Mouse (Mus musculus) intestine, postnatal 0 days (tissue): ENCODE measurements around the gene Mad1l1. TPM values are rescaled to one million over a fixed set of nuclear protein-coding genes. Genes with fewer than 3 reads are reported as not detected.
A peak's percentile ranks its signal among the peaks of the same experiment; 100 is the strongest.

Source experiments
- ATAC-seq: fragments of 200-750 bp; cut with Nextera tagmentation; 2 replicates; pipeline ENCODE4 v1.8.0; 2017; ENCODE audit warnings: mild to moderate bottlenecking, moderate TSS enrichment, moderate library complexity
- H3K27ac ChIP-seq: fragments of 300-500 bp; sonication (generic); 2 replicates; pipeline ENCODE4 v1.5.1; 2014; ENCODE audit warnings: mild to moderate bottlenecking, low read depth, low read length, moderate library complexity
- H3K27me3 ChIP-seq: fragments of 300-500 bp; sonication (generic); replicated peaks from 2 replicates; pipeline ENCODE4 v1.6.1; 2014; ENCODE audit warnings: low read length, mixed read lengths; ENCODE audit not compliant: control insufficient read depth, insufficient read depth
- H3K36me3 ChIP-seq: fragments of 300-500 bp; sonication (generic); 2 replicates; pipeline ENCODE4 v1.6.1; 2014; ENCODE audit warnings: mild to moderate bottlenecking, moderate library complexity; ENCODE audit not compliant: control insufficient read depth, insufficient read depth
- H3K4me1 ChIP-seq: fragments of 300-500 bp; sonication (generic); replicated peaks from 2 replicates; pipeline ENCODE4 v1.6.1; 2014; ENCODE audit warnings: antibody characterized with exemption, low read length, mixed read lengths; ENCODE audit not compliant: control insufficient read depth, insufficient read depth
- H3K4me2 ChIP-seq: fragments of 300-500 bp; sonication (generic); replicated peaks from 2 replicates; pipeline ENCODE4 v1.6.1; 2014; ENCODE audit warnings: low read depth, mild to moderate bottlenecking, moderate library complexity
- H3K4me3 ChIP-seq: fragments of 300-500 bp; sonication (generic); 2 replicates; pipeline ENCODE4 v1.5.1; 2014; ENCODE audit warnings: low read depth, low read length
- H3K9ac ChIP-seq: fragments of 300-500 bp; sonication (generic); 2 replicates; pipeline ENCODE4 v1.6.1; 2014; ENCODE audit warnings: mild to moderate bottlenecking, low read depth, low read length
- H3K9me3 ChIP-seq: fragments of 300-500 bp; sonication (generic); 2 replicates; pipeline ENCODE4 v1.6.1; 2016; ENCODE audit warnings: mixed run types; ENCODE audit not compliant: control insufficient read depth
- CTCF ChIP-seq: sonication (generic); IDR thresholded peaks from 2 replicates; pipeline ENCODE4 v1.5.1; 2016; ENCODE audit warnings: low read depth, mild to moderate bottlenecking, control low read depth, antibody characterized with exemption, moderate library complexity
- WGBS: fragments of 180-500 bp; shearing (Covaris S2); extraction: QIAGEN DNeasy Blood & Tissue Kit; methylation state at CpG from one replicate; pipeline ENCODE4 v1.1.7; 2014; 5-methylcytosine and 5-hydroxymethylcytosine counted together
- polyA plus RNA-seq: library from polyadenylated mRNA; unstranded; fragments of >200 nt; fragmentation: Nextera tagmentation; extraction: Ambion mirVana; gene quantifications from 2 replicates; pipeline ENCODE4 v1.2.1, GENCODE M21; 2015

The Mad1l1 gene
- polyA plus RNA-seq, 1 experiment from 2014 or later, result 10.3 TPM

- Histone ChIP-seq H3K4me1 (0 out of 2 replicates have a peak, but pooled peaks cover 3% of the 10 kb centered on the region), H3K27me3 (no peaks in the 10 kb centered on the region), H3K36me3 (no peaks in the 10 kb centered on the region), H3K9me3 (no peaks in the 10 kb centered on the region), H3K9ac (no peak overlapping the region), H3K27ac (no peak overlapping the region), H3K4me2 (no peak overlapping the region), H3K4me3 (no peak overlapping the region)
- no peak for TF ChIP-seq CTCF
- ATAC-seq, result peak; percentile 70; the same call in 1 of the 2 replicates
- 59% methylated on average over 3 of the region's 3 CpGs for WGBS
Measured at GRCm38 (mm10) chr5:140041055-140041454, 280.3 kb downstream of the Mad1l1 start.

DNA sequence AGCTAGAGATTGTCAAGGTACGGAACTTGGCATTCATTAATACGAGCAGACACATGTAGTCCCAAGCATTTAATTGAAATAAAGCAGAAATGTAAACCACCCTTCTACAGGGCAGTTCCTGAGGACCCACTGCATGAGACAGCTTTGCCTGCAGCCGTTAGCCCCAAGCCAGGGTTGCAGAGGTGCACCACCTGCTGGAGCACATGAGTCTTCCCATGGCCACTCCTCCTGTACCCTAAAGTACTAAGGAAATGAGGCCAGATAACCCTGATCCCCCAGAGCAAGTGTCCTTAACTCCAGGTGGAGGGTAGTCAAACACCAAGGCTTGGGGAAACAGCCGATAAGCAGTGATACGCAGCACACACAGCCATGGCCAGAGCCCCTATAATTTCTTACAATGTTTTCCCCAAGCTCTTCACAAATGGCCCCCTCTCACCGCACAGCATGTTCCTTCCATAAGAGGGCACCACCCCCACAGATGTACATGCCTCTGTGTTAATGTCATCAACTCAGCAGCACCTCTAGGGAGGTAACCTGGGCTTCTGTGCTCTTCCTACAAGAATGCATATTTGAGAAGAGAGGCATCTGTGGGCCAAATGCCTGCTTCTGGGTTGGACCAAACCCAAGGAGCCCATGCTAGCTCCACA lies 283.6 kb downstream of the Mad1l1 start:
- no peaks in the 10 kb centered on the region for H3K9me3 ChIP-seq
- 80% methylated on average over 6 of the region's 6 CpGs for WGBS
- 0 out of 2 replicates have a peak, but pooled peaks cover 3% of the 10 kb centered on the region for H3K4me1 ChIP-seq
- no peak overlapping the region for H3K27ac ChIP-seq
- H3K36me3 ChIP-seq, result no peaks in the 10 kb centered on the region
- H3K27me3 ChIP-seq, result no peaks in the 10 kb centered on the region
- peak; percentile 46 for TF ChIP-seq CTCF
- no peak overlapping the region for H3K4me2 ChIP-seq
- no peak overlapping the region for H3K4me3 ChIP-seq
- ATAC-seq, result no peak
- H3K9ac ChIP-seq, result no peak overlapping the region

- WGBS, result 85% methylated on average over 3 of the region's 3 CpGs
- ATAC-seq, result no peak
Measured at GRCm38 (mm10) chr5:140035641-140036040, 285.7 kb downstream of the Mad1l1 start.

GRCm38 (mm10) chr5:140035025-140035330 lies 286.4 kb downstream of the Mad1l1 start:
- 0 out of 2 replicates have a peak, but pooled peaks cover 3% of the 10 kb centered on the region for H3K4me1 ChIP-seq
- H3K27ac ChIP-seq, result no peak overlapping the region
- H3K4me2 ChIP-seq, result no peak overlapping the region
- peak; percentile 75 for TF ChIP-seq CTCF
- H3K9ac ChIP-seq, result no peak overlapping the region
- WGBS, result 45% methylated on average over 1 of the region's 1 CpGs
- ATAC-seq, result 0 out of 2 replicates have a peak, but pooled peaks have one; percentile 32
- no peaks in the 10 kb centered on the region for H3K27me3 ChIP-seq
- no peaks in the 10 kb centered on the region for H3K36me3 ChIP-seq
- H3K9me3 ChIP-seq, result no peaks in the 10 kb centered on the region
- H3K4me3 ChIP-seq, result no peak overlapping the region

More at GRCm38 (mm10) chr5:140035641-140036040, 285.7 kb downstream of the Mad1l1 start:
- H3K27ac ChIP-seq, result no peak overlapping the region
- 0 out of 2 replicates have a peak, but pooled peaks cover 3% of the 10 kb centered on the region for H3K4me1 ChIP-seq
- H3K9ac ChIP-seq, result no peak overlapping the region
- H3K4me2 ChIP-seq, result no peak overlapping the region
- no peaks in the 10 kb centered on the region for H3K36me3 ChIP-seq
- no peak for TF ChIP-seq CTCF
- H3K4me3 ChIP-seq, result no peak overlapping the region
- H3K27me3 ChIP-seq, result no peaks in the 10 kb centered on the region
- no peaks in the 10 kb centered on the region for H3K9me3 ChIP-seq

- Histone ChIP-seq H3K4me2 (no peak overlapping the region), H3K9me3 (no peaks in the 10 kb centered on the region), H3K27me3 (no peaks in the 10 kb centered on the region), H3K4me1 (0 out of 2 replicates have a peak, but pooled peaks cover 3% of the 10 kb centered on the region), H3K27ac (no peak overlapping the region), H3K4me3 (no peak overlapping the region), H3K36me3 (no peaks in the 10 kb centered on the region), H3K9ac (no peak overlapping the region)
- ATAC-seq, result peak; percentile 61
- WGBS, result 45% methylated on average over 5 of the region's 5 CpGs
- no peak for TF ChIP-seq CTCF
Measured at GRCm38 (mm10) chr5:140034300-140035024, 286.9 kb downstream of the Mad1l1 start.

- Histone ChIP-seq H3K9ac (no peak overlapping the region), H3K36me3 (no peaks in the 10 kb centered on the region), H3K4me1 (no peaks in the 10 kb centered on the region), H3K27me3 (no peaks in the 10 kb centered on the region), H3K27ac (no peak overlapping the region), H3K4me3 (no peak overlapping the region), H3K4me2 (no peak overlapping the region), H3K9me3 (no peaks in the 10 kb centered on the region)
- ATAC-seq, result no peak
- 90% methylated on average over 4 of the region's 4 CpGs for WGBS
- TF ChIP-seq CTCF, result no peak
Measured at GRCm38 (mm10) chr5:140026366-140026765, 295.0 kb downstream of the Mad1l1 start.
